Mouse (Mus musculus) midbrain, embryonic 10.5 days (tissue): ENCODE measurements at regions not wholly inside any gene's neighbourhood (a gene's known extent, or its start where the extent isn't known, plus 50 kb on each side); places are given as distances from the start of the nearest gene placed in this dataset.

ENCODE experiments used
- DNase-seq: peaks from one replicate; pipeline ENCODE4 v3.0.0-alpha.2; 2017; ENCODE audit warnings: low spot score
- H3K27ac ChIP-seq: fragments of 300-500 bp; sonication (generic); replicated peaks from 2 replicates; pipeline ENCODE4 v1.5.1; 2016; ENCODE audit warnings: mild to moderate bottlenecking
- H3K27me3 ChIP-seq: fragments of 300-500 bp; sonication (generic); 2 replicates; pipeline ENCODE4 v1.6.1; 2016; ENCODE audit warnings: low read depth, mild to moderate bottlenecking; ENCODE audit not compliant: poor library complexity, severe bottlenecking
- H3K36me3 ChIP-seq: fragments of 300-500 bp; sonication (generic); 2 replicates; pipeline ENCODE4 v1.6.1; 2016; ENCODE audit warnings: mild to moderate bottlenecking, moderate library complexity
- H3K4me1 ChIP-seq: fragments of 300-500 bp; sonication (generic); 2 replicates; pipeline ENCODE4 v1.6.1; 2016
- H3K4me3 ChIP-seq: fragments of 300-500 bp; sonication (generic); 2 replicates; pipeline ENCODE4 v1.5.1; 2016; ENCODE audit warnings: mild to moderate bottlenecking, moderate library complexity
- H3K9me3 ChIP-seq: fragments of 300-500 bp; sonication (generic); replicated peaks from 2 replicates; pipeline ENCODE4 v1.6.1; 2016; ENCODE audit warnings: mild to moderate bottlenecking
- WGBS: fragments of 180-500 bp; shearing (Covaris S2); methylation state at CpG from one replicate; pipeline ENCODE4 v1.1.7; 2016; 5-methylcytosine and 5-hydroxymethylcytosine counted together

- H3K27me3 ChIP-seq = no peaks in the 10 kb centered on the region
- H3K4me1 ChIP-seq = no peaks in the 10 kb centered on the region
- no peaks in the 10 kb centered on the region for H3K9me3 ChIP-seq
- H3K4me3 ChIP-seq = no peak overlapping the region
- no peak overlapping the region for H3K27ac ChIP-seq
- no peaks in the 10 kb centered on the region for H3K36me3 ChIP-seq
- WGBS = 83% methylated on average over 4 of the region's 4 CpGs
- DNase-seq = no peak
These were observed 199.1 kb upstream of the Egflam start for GRCm38 (mm10) chr15:7597335-7597734.

- Histone ChIP-seq H3K4me1 (no peaks in the 10 kb centered on the region), H3K36me3 (no peaks in the 10 kb centered on the region), H3K27me3 (no peaks in the 10 kb centered on the region), H3K27ac (no peak overlapping the region), H3K4me3 (no peak overlapping the region), H3K9me3 (no peaks in the 10 kb centered on the region)
- DNase-seq = no peak
These were observed 199.6 kb upstream of the Egflam start for GRCm38 (mm10) chr15:7597805-7598204.

- H3K36me3 ChIP-seq = no peaks in the 10 kb centered on the region
- no peak overlapping the region for H3K4me3 ChIP-seq
- H3K27ac ChIP-seq = no peak overlapping the region
- no peak for DNase-seq
- no peaks in the 10 kb centered on the region for H3K27me3 ChIP-seq
- 93% methylated on average over 2 of the region's 2 CpGs for WGBS
- no peaks in the 10 kb centered on the region for H3K4me1 ChIP-seq
- no peaks in the 10 kb centered on the region for H3K9me3 ChIP-seq
These were observed 203.3 kb upstream of the Egflam start for GRCm38 (mm10) chr15:7601540-7601939.

- 94% methylated on average over 3 of the region's 3 CpGs for WGBS
- Histone ChIP-seq H3K27ac (no peak overlapping the region), H3K4me1 (no peaks in the 10 kb centered on the region), H3K27me3 (no peaks in the 10 kb centered on the region), H3K9me3 (no peaks in the 10 kb centered on the region), H3K36me3 (no peaks in the 10 kb centered on the region), H3K4me3 (no peak overlapping the region)
- DNase-seq = no peak
These were observed 205.8 kb upstream of the Gdnf start for GRCm38 (mm10) chr15:7604847-7605246.

GRCm38 (mm10) chr15:7617954-7618353, 192.7 kb upstream of the Gdnf start:
- no peaks in the 10 kb centered on the region for H3K27me3 ChIP-seq
- peaks cover 4% of the 10 kb centered on the region for H3K4me1 ChIP-seq
- 79% methylated on average over 2 of the region's 2 CpGs for WGBS
- no peak overlapping the region for H3K27ac ChIP-seq
- no peak overlapping the region for H3K4me3 ChIP-seq
- DNase-seq = no peak
- H3K9me3 ChIP-seq = no peaks in the 10 kb centered on the region
- H3K36me3 ChIP-seq = no peaks in the 10 kb centered on the region

GRCm38 (mm10) chr15:7623026-7623425, 187.6 kb upstream of the Gdnf start:
- WGBS = 80% methylated on average over 2 of the region's 2 CpGs
- H3K27ac ChIP-seq = no peak overlapping the region
- no peak overlapping the region for H3K4me3 ChIP-seq
- H3K27me3 ChIP-seq = no peaks in the 10 kb centered on the region
- H3K9me3 ChIP-seq = no peaks in the 10 kb centered on the region
- H3K36me3 ChIP-seq = no peaks in the 10 kb centered on the region
- DNase-seq = no peak
- no peaks in the 10 kb centered on the region for H3K4me1 ChIP-seq

GRCm38 (mm10) chr15:7624689-7625472, 185.8 kb upstream of the Gdnf start:
- Histone ChIP-seq H3K4me3 (no peak overlapping the region), H3K27me3 (no peaks in the 10 kb centered on the region), H3K36me3 (no peaks in the 10 kb centered on the region), H3K9me3 (no peaks in the 10 kb centered on the region), H3K4me1 (no peaks in the 10 kb centered on the region), H3K27ac (no peak overlapping the region)
- no peak for DNase-seq
- WGBS = 79% methylated on average over 6 of the region's 6 CpGs

GRCm38 (mm10) chr15:7629826-7630225, 180.8 kb upstream of the Gdnf start:
- DNase-seq = no peak
- no peaks in the 10 kb centered on the region for H3K27me3 ChIP-seq
- H3K9me3 ChIP-seq = no peaks in the 10 kb centered on the region
- 97% methylated on average over 4 of the region's 4 CpGs for WGBS
- peaks cover 3% of the 10 kb centered on the region for H3K4me1 ChIP-seq
- H3K36me3 ChIP-seq = no peaks in the 10 kb centered on the region
- H3K27ac ChIP-seq = no peak overlapping the region
- no peak overlapping the region for H3K4me3 ChIP-seq

- Histone ChIP-seq H3K4me1 (peaks cover 13% of the 10 kb centered on the region), H3K4me3 (no peak overlapping the region), H3K27ac (no peak overlapping the region), H3K27me3 (no peaks in the 10 kb centered on the region), H3K9me3 (no peaks in the 10 kb centered on the region), H3K36me3 (no peaks in the 10 kb centered on the region)
- DNase-seq = no peak
- WGBS = 69% methylated on average over 8 of the region's 8 CpGs
These were observed 175.4 kb upstream of the Gdnf start for GRCm38 (mm10) chr15:7635234-7635633.

- H3K27me3 ChIP-seq = no peaks in the 10 kb centered on the region
- WGBS = 81% methylated on average over 6 of the region's 6 CpGs
- peaks cover 41% of the 10 kb centered on the region for H3K4me1 ChIP-seq
- H3K4me3 ChIP-seq = no peak overlapping the region
- no peak overlapping the region for H3K27ac ChIP-seq
- no peaks in the 10 kb centered on the region for H3K9me3 ChIP-seq
- no peaks in the 10 kb centered on the region for H3K36me3 ChIP-seq
- DNase-seq = no peak
These were observed 171.2 kb upstream of the Gdnf start for GRCm38 (mm10) chr15:7639444-7639843.

- Histone ChIP-seq H3K27ac (no peak overlapping the region; the same call in 1 of the 2 replicates), H3K4me3 (no peak overlapping the region), H3K4me1 (peaks cover 27% of the 10 kb centered on the region), H3K36me3 (no peaks in the 10 kb centered on the region), H3K27me3 (no peaks in the 10 kb centered on the region), H3K9me3 (no peaks in the 10 kb centered on the region)
- peak; percentile 26 for DNase-seq
- 30% methylated on average over 2 of the region's 2 CpGs for WGBS
These were observed 168.6 kb upstream of the Gdnf start for GRCm38 (mm10) chr15:7642075-7642474.

GRCm38 (mm10) chr15:7650705-7651104, 159.9 kb upstream of the Gdnf start:
- no peaks in the 10 kb centered on the region for H3K9me3 ChIP-seq
- H3K36me3 ChIP-seq = no peaks in the 10 kb centered on the region
- H3K4me3 ChIP-seq = no peak overlapping the region
- WGBS = 68% methylated on average over 3 of the region's 3 CpGs
- no peaks in the 10 kb centered on the region for H3K4me1 ChIP-seq
- no peak overlapping the region for H3K27ac ChIP-seq
- no peak for DNase-seq
- no peaks in the 10 kb centered on the region for H3K27me3 ChIP-seq

- H3K27ac ChIP-seq = no peak overlapping the region
- H3K27me3 ChIP-seq = no peaks in the 10 kb centered on the region
- 87% methylated on average over 2 of the region's 2 CpGs for WGBS
- no peaks in the 10 kb centered on the region for H3K36me3 ChIP-seq
- no peaks in the 10 kb centered on the region for H3K4me1 ChIP-seq
- no peaks in the 10 kb centered on the region for H3K9me3 ChIP-seq
- H3K4me3 ChIP-seq = no peak overlapping the region
- DNase-seq = no peak
These were observed 146.8 kb upstream of the Gdnf start for GRCm38 (mm10) chr15:7663888-7664287.

GRCm38 (mm10) chr15:7669631-7670030, 141.0 kb upstream of the Gdnf start:
- Histone ChIP-seq H3K4me3 (no peak overlapping the region), H3K27me3 (no peaks in the 10 kb centered on the region), H3K4me1 (no peaks in the 10 kb centered on the region), H3K9me3 (no peaks in the 10 kb centered on the region), H3K36me3 (no peaks in the 10 kb centered on the region), H3K27ac (no peak overlapping the region)
- DNase-seq = no peak
- 91% methylated on average over 8 of the region's 8 CpGs for WGBS
